Mouse (Mus musculus) spleen, adult 10 weeks (tissue): ENCODE measurements around the gene Olfr679. TPM values are rescaled to one million over a fixed set of nuclear protein-coding genes. Genes with fewer than 3 reads are reported as not detected.

Experiments
- polyA plus RNA-seq: library from polyadenylated mRNA; stranded (reverse); fragments of 350-450 nt; fragmentation: Illumina TruSeq; extraction: RNeasy Lipid Tissue Mini Kit (QIAGEN cat#74804); gene quantifications from one replicate; pipeline ENCODE4 v1.2.3, GENCODE M21; 2015; ENCODE audit warnings: low replicate concordance; ENCODE audit not compliant: insufficient read depth

Gene Olfr679
- not detected for polyA plus RNA-seq

GRCm38 (mm10) chr7:105080905-105081304 is at the start of gene Olfr679:
Olfr679 (plus strand) TSS chr7:105081205.

GRCm38 (mm10) chr7:105032398-105032797 is 48.6 kb upstream of the Olfr679 start, which contains the start of gene Olfr676:
Olfr676 (plus strand) TSS chr7:105032698.

GRCm38 (mm10) chr7:105064175-105064574 is 16.8 kb upstream of the Olfr679 start, which contains the start of gene Olfr678:
Olfr678 (plus strand) TSS chr7:105064475.

GRCm38 (mm10) chr7:105092717-105093116 is 11.7 kb downstream of the Olfr679 start, which contains the start of gene Olfr680-ps1:
Olfr680-ps1 (minus strand) TSS chr7:105092817.

GRCm38 (mm10) chr7:105116536-105116935 is 35.5 kb downstream of the Olfr679 start, which contains the start of gene Olfr681:
Olfr681 (plus strand) TSS chr7:105116836.

Other genes with a start within 250 kb of the Olfr679 start
- not detected for gene Usp17lb, start 238.6 kb upstream of the Olfr679 start, polyA plus RNA-seq
- not detected for gene Usp17la, start 224.2 kb upstream of the Olfr679 start, polyA plus RNA-seq
- gene Olfr665, start 203.2 kb upstream of the Olfr679 start, polyA plus RNA-seq = not detected
- not detected for gene Olfr666, start 185.3 kb upstream of the Olfr679 start, polyA plus RNA-seq
- gene Olfr667, start 159.7 kb upstream of the Olfr679 start, polyA plus RNA-seq = not detected
- gene Olfr668, start 153.1 kb upstream of the Olfr679 start, polyA plus RNA-seq = not detected
- not detected for gene Olfr669, start 147.0 kb upstream of the Olfr679 start, polyA plus RNA-seq
- gene Olfr670, start 118.6 kb upstream of the Olfr679 start, polyA plus RNA-seq = not detected
- gene Olfr671, start 102.1 kb upstream of the Olfr679 start, polyA plus RNA-seq = not detected
- not detected for gene Olfr672, start 79.2 kb upstream of the Olfr679 start, polyA plus RNA-seq
- gene Olfr675, start 52.7 kb upstream of the Olfr679 start, polyA plus RNA-seq = not detected
- not detected for gene Olfr676, start 48.5 kb upstream of the Olfr679 start, polyA plus RNA-seq
- not detected for gene Olfr677, start 29.8 kb upstream of the Olfr679 start, polyA plus RNA-seq
- not detected for gene Olfr678, start 16.7 kb upstream of the Olfr679 start, polyA plus RNA-seq
- not detected for gene Olfr680-ps1, start 11.6 kb downstream of the Olfr679 start, polyA plus RNA-seq
- gene Olfr681, start 35.6 kb downstream of the Olfr679 start, polyA plus RNA-seq = not detected
- gene Olfr683, start 65.8 kb downstream of the Olfr679 start, polyA plus RNA-seq = not detected
- not detected for gene Olfr684, start 82.4 kb downstream of the Olfr679 start, polyA plus RNA-seq
- not detected for gene Olfr685, start 104.8 kb downstream of the Olfr679 start, polyA plus RNA-seq
- not detected for gene Olfr686, start 126.3 kb downstream of the Olfr679 start, polyA plus RNA-seq
- not detected for gene Olfr688, start 206.9 kb downstream of the Olfr679 start, polyA plus RNA-seq
- not detected for gene Olfr689, start 230.0 kb downstream of the Olfr679 start, polyA plus RNA-seq